Mouse (Mus musculus) embryo, embryonic 11 days (tissue): ENCODE measurements around the gene Akap7.
"Not testable (repeated sequence)": the region's sequence is repeated elsewhere in the genome, so short reads cannot be mapped to it uniquely, and the experiment has no call there.

ENCODE experiments used
- DNase-seq: peaks from one replicate; pipeline ENCODE4 v3.0.0-alpha.2; 2015

Akap7 gene

GRCm38 (mm10) chr10:25184819-25185603, 122.7 kb downstream of the Akap7 start:
- no peak for DNase-seq

DNA sequence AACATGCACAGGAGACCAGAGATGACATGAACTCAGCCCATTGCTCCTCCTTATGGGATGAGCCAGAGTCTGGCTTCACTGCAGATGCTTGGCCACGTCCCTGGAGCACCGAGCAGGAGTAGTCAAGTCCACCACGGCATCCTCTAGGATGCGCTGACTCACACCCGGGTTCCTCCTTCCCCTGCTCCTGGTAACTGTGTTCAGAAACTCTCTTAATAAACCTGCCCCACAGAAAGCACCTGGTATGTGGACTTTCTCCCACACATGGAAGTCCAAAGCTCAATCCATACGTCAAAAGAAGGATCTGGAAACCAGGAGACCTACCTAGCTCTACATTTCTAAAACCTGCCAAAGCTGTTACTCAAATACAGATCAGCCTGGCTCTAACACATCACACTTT, 124.4 kb downstream of the Akap7 start:
- DNase-seq: no peak

DNA sequence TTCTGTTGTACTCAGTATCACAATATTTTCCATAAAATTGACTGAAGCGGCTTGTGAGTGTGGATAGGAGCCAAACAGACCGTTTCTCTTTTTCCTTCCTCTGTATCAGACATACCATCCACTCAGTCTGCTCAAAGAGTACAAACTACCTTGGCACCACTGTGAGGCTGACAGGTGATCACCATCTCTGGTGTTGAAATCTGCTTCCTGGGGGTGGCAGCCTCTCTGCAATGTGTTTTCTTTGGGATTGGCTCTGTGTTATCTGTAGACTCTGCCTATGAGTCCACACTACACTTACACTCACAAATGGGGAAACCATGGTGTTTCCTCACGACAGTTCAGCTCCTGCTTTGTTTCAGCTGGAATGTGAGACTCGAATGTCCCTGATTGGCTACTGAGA, 128.6 kb downstream of the Akap7 start:
- DNase-seq: no peak

- no peak for DNase-seq
Observed at GRCm38 (mm10) chr10:25177270-25177669, 130.4 kb downstream of the Akap7 start.

DNA sequence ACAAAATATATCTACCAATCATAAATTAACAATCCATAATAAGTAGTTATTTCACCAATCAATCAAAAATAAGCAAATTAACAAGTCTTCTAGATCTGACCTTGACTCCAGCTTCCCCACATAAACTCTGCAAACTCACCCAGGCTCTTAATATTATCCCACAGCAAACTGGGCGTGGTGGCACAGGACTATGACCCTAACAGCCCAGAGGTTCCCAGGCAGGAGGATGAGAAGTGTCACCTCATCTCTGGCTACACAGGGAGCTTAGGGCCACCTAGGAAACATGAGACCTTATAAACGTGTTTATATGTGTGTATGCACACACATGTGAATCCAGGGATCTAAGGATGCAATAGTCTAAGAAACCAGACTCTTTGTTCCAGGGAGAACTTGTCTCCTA, 132.8 kb downstream of the Akap7 start:
- no peak for DNase-seq

DNA sequence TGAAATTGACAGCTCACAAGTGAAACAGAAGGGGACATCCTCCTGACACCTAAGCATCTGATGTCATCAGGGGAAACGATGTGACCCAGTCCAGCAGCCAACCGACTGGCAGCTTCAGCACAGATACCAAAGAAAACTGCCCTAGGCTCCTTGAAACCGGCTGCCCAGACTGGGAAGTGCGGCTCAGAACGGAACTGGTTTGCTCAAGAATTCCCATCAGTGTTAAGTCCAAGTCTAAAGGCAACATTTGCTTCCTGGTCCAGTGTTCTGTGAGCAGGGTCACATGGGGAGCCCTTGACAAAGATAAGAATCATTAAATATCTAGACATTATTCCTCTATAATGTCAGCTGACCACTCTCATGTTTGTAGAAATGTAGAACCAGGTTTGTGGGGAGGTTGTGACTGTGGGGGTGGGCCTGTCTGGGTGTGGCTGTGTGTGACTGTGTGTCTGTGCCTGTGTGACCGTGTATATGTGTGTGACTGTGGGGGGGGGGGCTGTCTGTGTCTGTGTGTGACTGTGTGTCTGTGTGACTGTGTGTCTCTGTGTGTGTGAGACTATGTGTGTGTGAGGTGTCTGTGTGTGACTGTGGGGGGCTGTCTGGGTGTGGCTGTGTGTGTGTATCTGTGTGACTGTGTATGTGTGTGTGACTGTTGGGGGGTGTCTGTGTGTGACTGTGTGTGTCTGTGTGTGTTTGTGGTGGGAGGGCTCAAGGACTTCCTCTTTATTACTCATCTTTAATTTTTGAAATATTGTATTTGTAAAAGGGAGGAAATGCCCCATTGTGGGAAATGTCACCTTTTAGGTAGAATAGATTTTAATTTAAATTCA, 140.1 kb downstream of the Akap7 start:
- DNase-seq: peak; percentile 14

DNA sequence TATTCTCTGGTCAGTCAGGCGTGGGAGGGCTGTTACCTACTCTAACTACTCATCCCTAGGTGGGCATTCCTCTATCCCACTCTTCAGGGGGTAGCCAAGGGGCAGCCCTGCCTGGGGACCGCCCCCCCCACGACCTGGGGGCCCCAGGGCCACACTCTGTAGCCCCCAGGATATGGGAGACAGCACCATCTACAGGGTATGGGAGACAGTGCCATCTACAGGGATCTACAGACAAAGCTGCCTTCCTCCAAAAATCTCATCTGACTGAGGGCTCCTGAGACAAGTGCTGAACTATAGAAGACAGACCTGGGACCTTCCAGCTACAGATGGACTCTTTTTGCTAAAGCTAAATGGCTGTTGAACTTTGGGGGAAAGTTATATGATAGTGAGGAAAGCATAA, 144.2 kb downstream of the Akap7 start:
- DNase-seq: not testable (repeated sequence)

- no peak for DNase-seq
Observed at GRCm38 (mm10) chr10:25161701-25162100, 146.0 kb downstream of the Akap7 start.

GRCm38 (mm10) chr10:25158651-25159050, 149.0 kb downstream of the Akap7 start:
- DNase-seq: no peak

DNA sequence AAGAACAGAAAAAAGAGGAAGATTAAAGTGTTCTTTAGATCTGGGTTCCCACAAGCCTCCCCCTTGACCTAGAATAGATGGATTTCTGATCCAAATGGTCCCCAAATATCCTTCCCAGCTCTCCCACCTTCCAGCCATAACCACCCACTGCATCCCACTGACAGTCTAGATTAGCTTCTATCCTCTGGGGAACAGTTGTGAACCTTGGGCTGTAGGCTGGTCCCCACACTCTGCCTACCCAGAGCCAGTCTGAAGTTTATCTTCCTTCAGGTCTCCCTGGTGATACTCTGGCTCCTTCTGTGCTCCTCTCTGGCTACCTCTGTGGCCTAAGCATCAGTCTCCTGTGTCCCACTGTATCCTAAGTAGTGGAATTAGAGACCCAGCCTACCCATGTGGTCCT, 150.3 kb downstream of the Akap7 start:
- DNase-seq: no peak

GRCm38 (mm10) chr10:25154225-25154624, 153.4 kb downstream of the Akap7 start:
- no peak for DNase-seq

GRCm38 (mm10) chr10:25151172-25151800, 156.4 kb downstream of the Akap7 start:
- no peak for DNase-seq

DNA sequence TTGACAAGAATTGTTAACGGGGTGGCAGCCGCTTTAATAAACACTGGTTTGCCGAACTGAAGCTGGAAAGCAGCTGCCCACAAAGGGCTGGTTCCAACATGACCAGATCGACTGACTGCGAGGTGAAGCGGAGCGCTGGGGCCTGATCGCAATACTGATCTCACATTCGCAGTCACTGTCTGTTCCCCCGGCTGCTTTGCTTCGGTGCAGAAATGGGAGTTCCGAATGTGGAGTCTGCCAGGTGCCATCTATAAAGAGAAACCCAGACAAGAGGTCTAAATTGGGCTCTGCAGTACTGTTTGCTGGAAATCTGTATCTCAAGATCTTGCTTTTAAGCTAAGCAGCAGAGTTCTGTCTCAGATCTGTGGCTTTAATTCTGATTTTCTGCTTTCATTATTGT, 161.8 kb downstream of the Akap7 start:
- no peak for DNase-seq

DNA sequence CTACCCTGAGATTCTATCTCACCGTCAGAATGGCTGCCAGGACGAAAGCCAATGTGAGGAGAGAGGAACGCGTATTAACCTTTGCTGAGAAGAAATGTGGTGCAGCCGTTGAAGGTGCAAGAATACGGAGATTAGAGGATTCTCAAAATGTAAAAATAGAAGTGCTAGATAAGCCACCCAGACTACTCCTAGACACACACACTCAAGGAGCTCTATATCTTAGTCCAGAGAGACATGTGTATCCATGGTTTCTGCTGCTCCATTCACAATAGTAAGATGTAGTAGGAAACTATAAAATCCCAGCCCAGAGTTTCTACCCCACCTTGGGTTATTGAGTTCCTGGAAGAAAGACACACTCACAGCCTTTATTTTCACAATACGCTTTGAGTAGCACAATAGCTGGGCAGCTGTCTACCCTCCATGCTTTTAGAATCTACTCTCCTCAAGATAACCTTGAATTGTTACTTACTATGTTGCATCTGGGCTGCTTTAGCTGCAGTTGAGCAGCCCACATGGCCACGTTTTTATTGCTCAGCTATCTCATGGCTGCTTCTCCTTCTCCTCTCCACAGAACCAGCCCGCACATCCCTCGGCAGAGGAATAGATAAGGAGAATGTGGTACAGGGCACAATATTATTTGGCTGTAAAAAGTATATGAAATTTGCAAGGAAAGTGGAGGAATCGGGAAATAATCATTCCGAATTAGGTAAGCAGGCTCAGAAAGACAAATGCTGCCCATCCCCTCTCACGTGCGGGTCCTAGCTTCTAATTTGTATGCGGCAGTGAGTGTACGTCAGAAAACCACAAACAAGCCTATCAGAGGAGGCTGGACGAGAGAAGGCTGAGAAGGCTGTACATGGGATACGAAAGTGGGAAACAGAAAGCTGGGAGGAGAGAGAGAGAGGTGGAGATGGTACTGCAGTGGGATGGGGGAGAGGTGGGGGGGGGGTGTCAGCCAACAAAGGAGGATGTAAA, 162.6 kb downstream of the Akap7 start:
- no peak for DNase-seq

- DNase-seq: no peak
Observed at GRCm38 (mm10) chr10:25141781-25142180, 165.9 kb downstream of the Akap7 start.

DNA sequence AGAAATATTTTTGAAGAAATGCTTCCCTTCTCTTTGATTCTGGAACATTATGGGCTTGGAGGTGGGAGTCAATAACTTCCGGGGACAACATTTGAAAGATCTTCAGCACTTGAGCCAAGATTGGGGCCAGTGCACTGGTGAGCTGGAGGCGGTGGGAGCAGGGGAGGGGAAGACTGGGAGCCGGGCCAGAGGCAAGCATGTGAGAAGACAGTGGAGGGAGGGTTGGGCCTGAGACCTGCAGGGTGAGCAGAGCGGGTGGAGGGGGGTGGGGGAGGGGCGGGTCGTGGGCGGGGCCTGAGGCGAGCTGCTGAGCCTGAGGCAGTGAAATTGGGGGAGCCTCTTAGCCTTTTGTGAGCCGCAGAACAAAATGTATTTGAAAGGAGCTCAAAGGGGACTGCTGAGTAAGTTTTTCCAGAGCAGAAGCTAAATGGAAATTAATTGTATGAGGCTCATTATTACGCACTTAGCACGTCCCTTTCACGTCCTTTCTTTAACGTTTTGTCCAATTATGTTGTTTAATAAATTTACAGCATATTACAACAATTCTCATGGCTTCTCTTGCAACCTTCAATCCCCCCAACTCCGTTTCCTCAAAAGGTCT, 167.4 kb downstream of the Akap7 start:
- DNase-seq: peak; percentile 55

- no peak for DNase-seq
Observed at GRCm38 (mm10) chr10:25133581-25133980, 174.1 kb downstream of the Akap7 start.

DNA sequence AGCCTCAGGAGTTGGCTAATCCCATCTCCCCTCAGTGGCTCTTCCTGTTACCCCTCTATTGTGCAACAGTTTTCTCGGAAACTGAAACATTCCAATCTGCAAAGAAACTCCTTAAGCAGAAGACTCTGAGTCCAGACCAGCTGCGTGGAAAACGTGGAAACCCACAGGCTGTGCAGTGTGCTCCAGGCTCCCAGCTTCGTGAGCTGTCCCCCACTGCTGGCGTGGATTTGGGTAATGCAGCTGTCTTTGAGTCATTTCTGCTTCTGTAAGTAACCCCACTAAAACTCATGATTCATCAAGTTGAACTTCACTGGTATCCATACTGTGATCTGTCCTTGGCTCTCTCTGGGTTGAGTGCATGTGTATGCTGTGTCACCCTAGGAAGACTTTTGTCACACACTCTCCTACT, 179.2 kb downstream of the Akap7 start:
- DNase-seq: no peak

DNA sequence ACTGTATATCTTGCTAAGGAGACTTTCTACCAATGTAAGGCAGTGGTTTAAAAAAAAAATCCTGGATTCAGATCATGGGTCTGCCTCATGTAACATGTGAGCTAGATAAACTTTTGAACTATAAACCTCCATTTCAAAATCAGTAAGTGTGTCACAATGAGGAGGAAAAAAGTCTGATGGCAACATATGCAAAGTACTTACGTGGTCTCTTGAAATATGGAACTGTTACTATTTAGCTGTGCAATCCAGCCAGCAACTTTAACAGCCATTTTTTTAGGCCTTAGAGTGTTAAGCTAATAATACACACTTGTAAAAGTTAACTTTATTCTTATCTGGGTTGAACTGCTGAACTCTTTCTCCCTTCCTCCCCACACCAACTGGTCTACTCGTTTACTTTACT, 181.6 kb downstream of the Akap7 start:
- DNase-seq: no peak

- DNase-seq: no peak
Observed at GRCm38 (mm10) chr10:25120871-25121554, 186.7 kb downstream of the Akap7 start.
